In the genomic region with DNA sequence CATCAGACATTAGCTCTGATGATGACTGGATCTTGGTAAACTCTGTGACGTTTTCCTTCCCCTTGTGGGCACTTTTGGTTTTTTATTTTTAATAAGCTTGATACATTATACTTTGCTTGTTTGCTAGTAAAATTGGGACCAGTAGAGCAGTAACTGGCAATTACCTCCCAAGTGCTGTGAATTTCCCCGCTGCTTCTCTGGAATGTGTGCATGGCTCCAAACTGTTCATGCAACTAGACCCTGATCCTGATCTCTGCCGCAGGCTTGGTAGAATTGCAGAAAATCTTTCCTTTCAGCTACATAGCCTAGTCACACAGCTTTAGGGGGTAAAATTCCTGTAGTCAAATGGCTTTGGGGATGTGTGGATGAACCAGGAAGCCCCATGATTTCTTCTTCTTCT, we compare ENCODE assay signal across 25 mouse cellular contexts. TPM values are rescaled to one million over a fixed set of nuclear protein-coding genes. Genes with fewer than 3 reads are reported as not detected.
"Had no signal": no experiment of that assay in that cellular context is flagged by ENCODE, and none has a peak within 500 bp of the region (broad histone marks: within the 10 kb centered on the region; RNA-seq: fewer than 3 reads in every experiment).

No protein-coding gene starts in this region.

- DNase-seq: gastrocnemius, adult 2 months; gastrocnemius, postnatal 10 days; gastrocnemius, postnatal 25 days; heart, adult 18-20 months; heart, postnatal 10 days; heart, postnatal 4 days; kidney, postnatal 4 days; left cerebral cortex, postnatal 4 days had no signal

- H3K4me1 ChIP-seq: hindbrain, embryonic 12.5 days; intestine, embryonic 15.5 days; liver, embryonic 12.5 days had no signal

- H3K4me3 ChIP-seq: gastrocnemius, adult 2 months; heart, embryonic 10.5 days; heart, embryonic 12.5 days; hindbrain, embryonic 10.5 days; hindbrain, embryonic 12.5 days; intestine, embryonic 15.5 days; layer of hippocampus, adult 2 months; left cerebral cortex, adult 2 months; limb, embryonic 13.5 days; limb, embryonic 15.5 days; liver, embryonic 12.5 days had no signal

- H3K27ac ChIP-seq: gastrocnemius, adult 2 months; heart, embryonic 10.5 days; hindbrain, embryonic 10.5 days; hindbrain, embryonic 12.5 days; hindbrain, embryonic 14.5 days; intestine, embryonic 15.5 days; layer of hippocampus, adult 2 months; left cerebral cortex, adult 2 months; limb, embryonic 13.5 days; limb, embryonic 15.5 days; liver, embryonic 12.5 days; liver, embryonic 14.5 days had no signal

- H3K27me3 ChIP-seq: hindbrain, embryonic 12.5 days; intestine, embryonic 15.5 days; limb, embryonic 13.5 days; limb, embryonic 15.5 days; liver, embryonic 12.5 days had no signal

- H3K4me2 ChIP-seq: heart, embryonic 12.5 days; hindbrain, embryonic 12.5 days; hindbrain, embryonic 14.5 days; intestine, embryonic 15.5 days; limb, embryonic 13.5 days; limb, embryonic 15.5 days; liver, embryonic 12.5 days had no signal

- ATAC-seq: hindbrain, embryonic 16.5 days; inflammation-experienced regulatory T-cells, adult 6 months; intestine, embryonic 15.5 days; intestine, postnatal 0 days; liver, embryonic 12.5 days had no signal

- H3K9ac ChIP-seq: heart, embryonic 12.5 days; hindbrain, embryonic 12.5 days; hindbrain, embryonic 14.5 days; intestine, embryonic 15.5 days; limb, embryonic 13.5 days; limb, embryonic 15.5 days; liver, embryonic 12.5 days; liver, embryonic 14.5 days had no signal

- H3K9me3 ChIP-seq: heart, embryonic 10.5 days; heart, embryonic 12.5 days; hindbrain, embryonic 10.5 days; hindbrain, embryonic 12.5 days; intestine, embryonic 15.5 days; limb, embryonic 13.5 days; limb, embryonic 15.5 days; liver, embryonic 12.5 days had no signal

- H3K36me3 ChIP-seq: heart, embryonic 10.5 days; heart, embryonic 12.5 days; hindbrain, embryonic 10.5 days; hindbrain, embryonic 12.5 days; intestine, embryonic 15.5 days; limb, embryonic 13.5 days; limb, embryonic 15.5 days; liver, embryonic 12.5 days had no signal

RNA-seq across cellular contexts. Expression of a gene that starts 37.2 kb away (rescaled TPM):
- polyA plus RNA-seq: heart, embryonic 12.5 days; heart, embryonic 16.5 days; inflammation-experienced regulatory T-cells, adult 6 months; intestine, postnatal 0 days; liver, adult 2 months had no signal

RNA-seq across cellular contexts. Expression of a gene that starts 38.5 kb away (rescaled TPM):
- polyA plus RNA-seq: inflammation-experienced regulatory T-cells, adult 6 months had no signal
